Mouse (Mus musculus) T-helper 2 cell (primary cell): ENCODE measurements around the gene Olfr1221.
"Not testable (repeated sequence)": the region's sequence is repeated elsewhere in the genome, so short reads cannot be mapped to it uniquely, and the experiment has no call there.

ENCODE experiments used
- in situ Hi-C: fragments of 300-600 bp; cut with MboI, MseI; formaldehyde crosslinking; loops from one replicate; pipeline ENCODE4 v1.15.1; 2025; ENCODE audit warnings: high pct_unique_total_duplicates

Olfr1221 gene

DNA sequence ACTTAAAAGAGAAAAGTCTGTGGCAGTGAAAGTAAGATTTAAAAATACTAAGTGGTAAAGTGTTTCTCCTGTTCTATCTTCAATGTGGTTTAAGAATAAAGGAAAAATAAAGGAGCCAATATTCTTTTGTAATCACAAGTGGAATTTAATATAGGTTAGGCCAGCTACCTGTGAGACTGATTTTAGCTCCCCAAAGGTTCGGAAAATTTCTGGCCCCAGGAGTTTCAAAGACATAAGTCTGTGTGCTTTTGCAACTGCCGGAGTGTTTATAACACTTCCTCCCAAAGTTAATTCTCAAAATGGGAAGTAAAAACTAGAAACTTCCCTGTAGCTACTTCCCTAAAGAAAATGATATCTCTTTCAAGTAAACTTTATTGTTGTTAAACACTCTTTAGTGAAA is at the start of gene Olfr1221:
Gene Olfr1221, minus strand, starts transcription at position 101 of the 400 bp plus-strand sequence.
- in situ Hi-C loops: no loop called here

DNA sequence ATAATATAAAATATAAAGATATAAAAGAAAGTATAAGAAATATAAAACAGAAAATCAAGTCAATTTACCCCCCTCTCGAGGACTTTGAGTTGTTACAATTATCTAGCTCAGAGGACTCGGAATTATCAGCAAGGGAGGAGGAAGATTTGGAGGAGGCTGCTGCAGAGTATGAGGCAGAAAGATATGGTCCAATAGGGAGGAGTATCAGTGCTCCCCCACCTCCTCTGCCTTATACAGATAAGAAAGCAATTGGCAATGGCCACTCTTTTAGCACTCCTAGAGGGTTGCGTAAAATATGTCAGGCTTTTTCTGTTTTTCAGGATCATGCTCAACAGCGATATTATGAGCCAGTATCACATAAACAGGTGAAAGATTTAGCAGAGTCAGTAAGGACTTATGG is 47.6 kb upstream of the Olfr1221 start:
- in situ Hi-C loops: not testable (repeated sequence)

DNA sequence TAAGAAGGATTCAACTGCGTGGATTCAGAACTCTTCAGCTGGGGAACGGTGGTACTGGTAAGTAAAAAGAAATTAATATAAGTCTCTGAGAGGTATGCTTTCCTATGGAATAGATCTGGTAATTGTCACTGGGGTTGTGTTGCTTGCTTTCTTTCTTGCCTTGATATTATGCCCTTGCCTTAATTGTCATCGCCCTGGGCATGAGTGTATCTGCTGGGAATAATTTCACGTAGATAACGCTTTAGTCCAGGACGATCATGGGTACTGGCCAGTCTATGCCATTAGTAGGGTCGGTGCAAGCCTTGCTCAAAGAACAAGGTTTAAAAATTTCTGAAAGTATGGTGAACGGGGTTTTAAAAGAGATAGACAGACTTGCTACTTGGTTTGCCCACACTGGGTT is 46.9 kb upstream of the Olfr1221 start, which contains the start of gene Olfr1224-ps1:
Gene Olfr1224-ps1, minus strand, starts transcription at position 101 of the 400 bp plus-strand sequence.
- in situ Hi-C loops: not testable (repeated sequence)

DNA sequence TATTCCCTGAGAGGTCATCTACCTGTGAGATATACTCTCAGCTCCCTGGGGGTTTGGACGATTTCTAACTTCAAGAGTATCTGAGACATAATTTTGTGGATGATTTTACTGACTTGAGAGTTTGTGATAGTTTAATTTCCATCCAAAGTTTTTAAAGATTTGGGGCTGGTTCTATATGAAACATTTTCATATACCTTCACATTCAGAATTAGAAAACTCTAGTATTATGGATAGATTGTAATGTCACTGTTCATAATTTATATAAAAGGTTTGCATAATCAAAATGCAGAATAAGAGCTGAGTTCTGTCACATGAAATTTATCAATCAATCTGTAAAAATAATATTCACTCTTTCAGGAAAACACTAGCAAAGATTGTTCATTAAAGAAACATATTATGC is 34.4 kb upstream of the Olfr1221 start, which contains the start of gene Olfr1223:
Gene Olfr1223, minus strand, starts transcription at position 101 of the 400 bp plus-strand sequence.
- in situ Hi-C loops: no loop called here

DNA sequence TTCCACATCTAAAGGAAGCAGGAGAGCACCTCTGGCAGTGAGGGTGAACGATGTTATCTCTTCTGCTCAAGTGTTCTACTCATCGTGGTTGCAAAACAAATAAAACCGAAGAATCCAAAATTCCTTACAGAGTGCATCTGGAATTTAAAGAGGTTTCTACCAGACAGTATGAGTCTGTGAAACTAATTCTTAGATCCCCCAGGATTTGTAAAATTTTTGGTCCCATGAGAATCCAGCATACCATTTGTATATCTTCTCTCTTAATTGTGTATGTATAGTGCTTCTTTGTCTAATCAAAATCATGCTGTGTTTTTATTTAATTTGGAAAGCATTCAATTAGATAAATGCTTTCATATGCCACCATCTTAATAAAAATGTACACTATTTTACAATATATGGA is 15.9 kb upstream of the Olfr1221 start, which contains the start of gene Olfr1222:
Gene Olfr1222, minus strand, starts transcription at position 101 of the 400 bp plus-strand sequence.
- in situ Hi-C loops: no loop called here

DNA sequence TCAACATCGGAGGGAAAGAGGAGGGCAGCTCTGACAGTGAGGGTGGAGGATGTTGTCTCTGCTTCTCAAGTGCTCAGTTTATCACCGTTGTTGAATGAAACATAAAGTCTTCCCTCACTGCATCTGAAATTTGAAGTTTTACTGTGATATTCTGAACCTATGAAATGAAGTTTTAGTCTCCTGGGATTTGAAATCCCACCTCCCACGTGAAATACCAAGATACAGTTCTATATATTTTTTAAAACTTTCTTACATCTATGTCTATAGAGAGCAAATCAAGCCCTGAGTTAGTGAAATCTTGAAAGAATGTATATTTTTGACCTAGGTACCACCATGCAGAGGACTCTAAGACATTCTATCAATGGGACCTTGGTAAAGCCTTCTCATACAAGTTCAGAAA is 10.3 kb downstream of the Olfr1221 start, which contains the start of gene Olfr1220:
Gene Olfr1220, minus strand, starts transcription at position 101 of the 400 bp plus-strand sequence.
- in situ Hi-C loops: no loop called here

DNA sequence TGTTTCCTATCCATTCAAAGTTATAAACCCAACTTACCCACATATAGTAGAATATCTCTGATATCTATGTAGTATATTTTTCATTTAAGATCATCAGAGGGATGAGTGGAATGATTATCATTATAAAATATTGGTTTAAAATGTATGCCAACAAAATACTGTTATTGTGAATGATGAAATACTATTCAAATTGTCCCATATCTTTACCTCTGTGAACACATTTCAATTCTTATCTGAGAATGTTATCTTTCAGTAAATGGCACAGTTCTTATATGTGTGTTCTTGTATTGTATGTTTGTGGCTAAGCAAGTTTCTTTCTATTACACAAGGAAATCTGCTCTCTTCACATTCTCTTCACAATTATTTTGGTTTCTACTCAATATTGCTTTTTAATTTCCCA is 11.4 kb downstream of the Olfr1221 start:
- in situ Hi-C loops: no loop called here

DNA sequence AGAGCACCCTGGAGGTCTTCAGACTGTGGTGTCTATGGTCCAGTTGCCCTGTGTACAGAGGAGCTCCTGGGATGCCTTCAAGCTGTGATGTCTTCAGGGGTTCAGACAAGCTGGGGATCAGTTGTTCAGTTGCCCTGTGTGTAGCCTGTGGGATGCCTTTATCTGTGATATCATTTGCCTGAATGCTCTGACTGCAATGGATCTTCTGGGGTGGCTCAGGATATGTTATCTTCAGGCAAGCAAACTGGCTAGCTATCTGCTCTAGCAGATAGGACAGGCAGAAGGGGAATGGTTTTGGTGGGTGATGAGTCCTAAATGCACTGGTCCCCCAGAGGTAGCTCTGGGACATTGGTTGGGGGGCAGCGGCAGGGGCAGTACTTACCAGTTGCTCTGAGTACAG is 23.2 kb downstream of the Olfr1221 start:
- in situ Hi-C loops: no loop called here

DNA sequence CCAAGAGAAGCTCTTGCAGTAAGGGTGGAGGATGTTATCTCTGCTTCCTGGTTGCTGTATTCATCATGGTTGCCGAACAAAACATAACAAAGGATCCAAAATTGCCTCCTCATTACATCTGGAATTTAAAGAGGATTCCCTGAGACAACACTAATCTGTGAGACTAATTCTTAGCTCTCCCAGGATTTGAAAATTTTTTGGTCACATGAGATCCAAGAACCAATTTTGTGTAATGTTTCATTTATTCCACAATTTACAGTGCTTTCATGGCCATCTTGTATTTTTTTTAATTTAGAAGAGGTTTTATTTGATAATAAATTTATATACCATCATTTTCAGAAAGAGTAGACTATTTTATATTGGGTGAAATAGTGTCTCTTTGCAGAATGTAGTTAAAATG is 33.7 kb downstream of the Olfr1221 start, which contains the start of gene Olfr1219:
Gene Olfr1219, minus strand, starts transcription at position 101 of the 400 bp plus-strand sequence.
- in situ Hi-C loops: no loop called here

DNA sequence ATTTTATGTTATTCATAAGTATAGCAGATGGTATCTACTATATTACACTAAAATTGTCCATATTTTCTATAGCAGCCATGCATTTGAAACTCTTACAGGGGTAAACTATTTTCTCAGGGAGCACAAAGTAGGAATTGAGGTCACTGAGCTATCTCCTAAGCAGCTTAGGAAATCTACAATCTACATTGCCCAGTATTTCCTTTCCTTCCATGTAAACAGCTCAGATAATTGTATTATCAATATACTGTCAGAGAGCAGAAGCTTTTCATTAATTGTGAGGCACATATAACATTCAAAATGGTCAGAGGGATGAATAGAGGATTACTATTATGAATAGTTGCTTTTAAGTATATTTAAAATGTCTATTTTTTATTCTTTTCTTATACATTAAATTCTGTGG is 35.6 kb downstream of the Olfr1221 start:
- in situ Hi-C loops: no loop called here

DNA sequence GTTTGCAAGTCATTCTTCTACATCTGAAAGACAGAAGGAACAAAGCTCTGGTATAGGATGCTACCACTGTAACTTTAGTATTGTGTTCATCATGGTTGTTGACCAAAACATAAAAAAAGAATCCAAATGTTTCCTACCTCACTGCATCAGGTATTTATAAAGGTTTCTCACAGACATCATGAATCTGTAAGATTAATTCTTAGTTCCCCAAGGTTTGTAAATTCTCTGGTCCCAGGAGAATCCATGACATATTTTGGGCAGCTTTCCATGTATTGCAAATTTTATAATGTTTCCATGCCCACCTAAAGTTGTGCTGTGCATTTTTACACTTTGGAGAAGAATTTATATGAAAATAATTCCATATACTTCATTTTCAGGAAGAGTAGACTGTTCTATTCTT is 56.0 kb downstream of the Olfr1221 start, which contains the start of gene Olfr1218:
Gene Olfr1218, minus strand, starts transcription at position 101 of the 400 bp plus-strand sequence.
- in situ Hi-C loops: no loop called here
